Comparison of ENCODE assay signal across 26 mouse cellular contexts in genomic region chr13:92093712-92094290, GRCm38 (mm10). TPM values are rescaled to one million over a fixed set of nuclear protein-coding genes. Genes with fewer than 3 reads are reported as not detected.
A peak's percentile ranks its signal among the peaks of the same experiment; 100 is the strongest.
DNase-seq lines count a peak whose midpoint lies in the region; ATAC-seq lines count a peak whose summit lies in the region.
"Had no signal": no experiment of that assay in that cellular context is flagged by ENCODE, and none has a peak within 500 bp of the region (broad histone marks: within the 10 kb centered on the region; RNA-seq: fewer than 3 reads in every experiment).

No protein-coding gene starts in this region.

- no peaks in the 10 kb centered on the region for H3K36me3 ChIP-seq in midbrain, embryonic 14.5 days (ENCODE audit: control insufficient read depth, insufficient read depth, low read length)
- H3K36me3 ChIP-seq: embryonic facial prominence, embryonic 12.5 days; G1E; heart, embryonic 13.5 days; hindbrain, embryonic 12.5 days; liver, embryonic 13.5 days; midbrain, embryonic 13.5 days had no signal

- H3K27ac ChIP-seq in midbrain, embryonic 14.5 days (replicated peaks; ENCODE audit: low read depth, low read length): no peak overlapping the region
- H3K27ac ChIP-seq: embryonic facial prominence, embryonic 12.5 days; forebrain, embryonic 13.5 days; heart, embryonic 13.5 days; hindbrain, embryonic 12.5 days; liver, embryonic 13.5 days; midbrain, embryonic 13.5 days had no signal

- H3K4me2 ChIP-seq in midbrain, embryonic 14.5 days (ENCODE audit: low read length): no peak overlapping the region
- H3K4me2 ChIP-seq: embryonic facial prominence, embryonic 12.5 days; forebrain, embryonic 13.5 days; heart, embryonic 13.5 days; hindbrain, embryonic 12.5 days; liver, embryonic 13.5 days; midbrain, embryonic 13.5 days had no signal

- H3K9me3 ChIP-seq in midbrain, embryonic 14.5 days (ENCODE audit: control insufficient read depth, low read length): no peaks in the 10 kb centered on the region
- H3K9me3 ChIP-seq: embryonic facial prominence, embryonic 12.5 days; forebrain, embryonic 13.5 days; G1E; heart, embryonic 13.5 days; liver, embryonic 13.5 days; midbrain, embryonic 13.5 days had no signal

- no peaks in the 10 kb centered on the region for H3K4me1 ChIP-seq in midbrain, embryonic 14.5 days (ENCODE audit: control insufficient read depth, insufficient read depth, low read length)
- H3K4me1 ChIP-seq: forebrain, embryonic 13.5 days; hindbrain, embryonic 12.5 days; liver, embryonic 13.5 days; midbrain, embryonic 13.5 days had no signal

- WGBS in midbrain, embryonic 14.5 days: 84% methylated on average over 6 of the region's 6 CpGs

- intact Hi-C loops in left cerebral cortex, postnatal 10 days (cut with DNase I): no loop called here

- H3K27me3 ChIP-seq in midbrain, embryonic 14.5 days (ENCODE audit: control insufficient read depth, insufficient read depth, low read length): no peaks in the 10 kb centered on the region
- H3K27me3 ChIP-seq: CH12.LX; embryonic facial prominence, embryonic 12.5 days; forebrain, embryonic 13.5 days; heart, embryonic 13.5 days; hindbrain, embryonic 12.5 days; liver, embryonic 13.5 days; midbrain, embryonic 13.5 days; Patski had no signal

- H3K4me3 ChIP-seq in midbrain, embryonic 14.5 days (replicated peaks; ENCODE audit: low read depth, low read length): no peak overlapping the region
- H3K4me3 ChIP-seq: embryonic facial prominence, embryonic 12.5 days; erythroblast, embryonic 14.5 days; forebrain, embryonic 13.5 days; heart, embryonic 13.5 days; hindbrain, embryonic 12.5 days; liver, embryonic 13.5 days; midbrain, embryonic 13.5 days had no signal

- no peak overlapping the region for H3K9ac ChIP-seq in midbrain, embryonic 14.5 days (replicated peaks; ENCODE audit: low read length)
- H3K9ac ChIP-seq: embryonic facial prominence, embryonic 12.5 days; forebrain, embryonic 13.5 days; heart, embryonic 13.5 days; hindbrain, embryonic 12.5 days; liver, embryonic 13.5 days; midbrain, embryonic 13.5 days had no signal

- no peak for ATAC-seq in midbrain, embryonic 14.5 days (ENCODE audit: low FRiP score, low TSS enrichment)
- ATAC-seq: forebrain, embryonic 13.5 days; midbrain, embryonic 13.5 days; Patski had no signal

- DNase-seq in kidney, adult 11 months: peak; percentile 68
- no peak for DNase-seq in kidney, postnatal 4 days
- DNase-seq in kidney, adult 8-10 months: peak; percentile 52 to 79
- DNase-seq in kidney, postnatal 10 days: peak; percentile 9
- DNase-seq in midbrain, embryonic 14.5 days: no peak
- DNase-seq in left cerebral cortex, postnatal 10 days (ENCODE audit: extremely low spot score in 1 of 2, low spot score in 2 of 2): no peak
- DNase-seq in right cerebral cortex, adult 2 months (ENCODE audit: low spot score in 2 of 2): no peak
- DNase-seq: adrenal gland, adult 8-10 months; B cell, adult 2 months; cerebellum, adult 2 months; cerebellum, postnatal 25 days; gastrocnemius, postnatal 10 days; layer of hippocampus, postnatal 36 days; liver, embryonic 13.5 days; lung, adult 2 months; lung, postnatal 14 days; right cerebral cortex, postnatal 14 days had no signal

RNA-seq across cellular contexts. Expression of gene Rasgrf2, which starts 37.7 kb away (rescaled TPM):
- polyA plus RNA-seq in midbrain, embryonic 14.5 days (2014; fragmentation: Nextera tagmentation; extraction: Ambion mirVana): 5.9 and 7.8 TPM in 2 replicates
- 100 to 1,000 TPM; 109 to 121 TPM for total RNA-seq in left cerebral cortex, postnatal 10 days (2021)
- polyA plus RNA-seq: erythroblast, embryonic 14.5 days; G1E had no signal

Comparison
In these comparisons a context has a peak if more than half of its experiments do, and no peak if none do; other contexts are left out.
1. DNase-seq: peak in kidney, adult 11 months (single experiment), kidney, adult 8-10 months (2 of 2) and kidney, postnatal 10 days (single experiment); none in kidney, postnatal 4 days (0 of 2), midbrain, embryonic 14.5 days (single experiment), left cerebral cortex, postnatal 10 days (0 of 2) and right cerebral cortex, adult 2 months (0 of 2).